Comparison of ENCODE assay signal across 8 mouse cellular contexts in genomic region chr10:111506926-111507459, GRCm38 (mm10). TPM values are rescaled to one million over a fixed set of nuclear protein-coding genes. Genes with fewer than 3 reads are reported as not detected.
A peak's percentile ranks its signal among the peaks of the same experiment; 100 is the strongest.
DNase-seq lines count a peak whose midpoint lies in the region; ATAC-seq lines count a peak whose summit lies in the region.

No protein-coding gene starts in this region.

- peak overlapping the region; percentile 57 for H3K4me3 ChIP-seq in neural tube, embryonic 11.5 days (ENCODE audit: low read depth, low read length)
- H3K4me3 ChIP-seq in forebrain, embryonic 11.5 days (ENCODE audit: low read depth, low read length) = peak overlapping the region; percentile 68
- H3K4me3 ChIP-seq in macrophage (ENCODE audit: inconsistent target) = peak overlapping the region; percentile 59

- H3K27ac ChIP-seq in neural tube, embryonic 11.5 days (ENCODE audit: low read depth, low read length) = peak overlapping the region; percentile 86
- H3K27ac ChIP-seq in forebrain, embryonic 11.5 days (ENCODE audit: low read depth, low read length) = peak overlapping the region; percentile 64
- peak overlapping the region; percentile 22 for H3K27ac ChIP-seq in macrophage

- H3K79me2 ChIP-seq in macrophage (ENCODE audit: inconsistent target) = no peaks in the 10 kb centered on the region; the same call in 1 of the 2 replicates

- H3K9me3 ChIP-seq in neural tube, embryonic 11.5 days (ENCODE audit: control insufficient read depth, low read length) = no peaks in the 10 kb centered on the region
- H3K9me3 ChIP-seq in forebrain, embryonic 11.5 days (ENCODE audit: control insufficient read depth, low read length) = no peaks in the 10 kb centered on the region

- ATAC-seq in neural tube, embryonic 11.5 days (ENCODE audit: insufficient read depth, low FRiP score, low TSS enrichment) = peak; percentile 33
- ATAC-seq in forebrain, embryonic 11.5 days (replicated peaks; ENCODE audit: low FRiP score) = peak; percentile 42

- H3K4me2 ChIP-seq in neural tube, embryonic 11.5 days (ENCODE audit: low read depth) = peak overlapping the region; percentile 55
- H3K4me2 ChIP-seq in forebrain, embryonic 11.5 days (ENCODE audit: low read depth, low read length, severe bottlenecking) = peak overlapping the region; percentile 95

- H3K4me1 ChIP-seq in neural tube, embryonic 11.5 days (ENCODE audit: control insufficient read depth, insufficient read depth, low read length) = peaks cover 9% of the 10 kb centered on the region; the same call in 1 of the 2 replicates
- 0 out of 2 replicates have a peak, but pooled peaks cover 2% of the 10 kb centered on the region for H3K4me1 ChIP-seq in forebrain, embryonic 11.5 days (replicated peaks; ENCODE audit: control insufficient read depth, insufficient read depth, low read length)

- no peaks in the 10 kb centered on the region for H3K36me3 ChIP-seq in neural tube, embryonic 11.5 days (ENCODE audit: control insufficient read depth, insufficient read depth, low read length)
- H3K36me3 ChIP-seq in forebrain, embryonic 11.5 days (ENCODE audit: control insufficient read depth, insufficient read depth, low read length) = no peaks in the 10 kb centered on the region
- H3K36me3 ChIP-seq in macrophage (ENCODE audit: inconsistent target) = no peaks in the 10 kb centered on the region

- peak; percentile 26 for DNase-seq in adrenal gland, adult 8-10 months
- DNase-seq in adrenal gland, postnatal 4 days (ENCODE audit: low spot score in 2 of 2) = no peak
- peak; percentile 64 for DNase-seq in neural tube, embryonic 11.5 days (ENCODE audit: low spot score)
- no peak for DNase-seq in neural tube, embryonic 10.5 days (ENCODE audit: extremely low spot score, low spot score)
- DNase-seq in forebrain, embryonic 11.5 days (ENCODE audit: low spot score) = peak; percentile 82
- DNase-seq in hindlimb bud, embryonic 11.5 days (ENCODE audit: extremely low spot score, low read depth, low spot score) = peak; percentile 12
- DNase-seq in adipocyte (ENCODE audit: low spot score) = no peak

- peak overlapping the region; percentile 77 for H3K9ac ChIP-seq in neural tube, embryonic 11.5 days (ENCODE audit: low read length)
- H3K9ac ChIP-seq in forebrain, embryonic 11.5 days (ENCODE audit: low read length) = peak overlapping the region; percentile 82

- no peaks in the 10 kb centered on the region for H3K27me3 ChIP-seq in neural tube, embryonic 11.5 days (ENCODE audit: control insufficient read depth, insufficient read depth, low read length)
- no peaks in the 10 kb centered on the region for H3K27me3 ChIP-seq in forebrain, embryonic 11.5 days (ENCODE audit: control insufficient read depth, insufficient read depth, low read length)

- whole genome bisulfite sequencing in neural tube, embryonic 11.5 days = under 1% methylated on average over 20 of the region's 23 CpGs
- under 1% methylated on average over 23 of the region's 23 CpGs for WGBS in forebrain, embryonic 11.5 days
- 1% methylated on average over 21 of the region's 23 CpGs for WGBS in macrophage (ENCODE audit: missing documents)

RNA-seq across cellular contexts. Expression of gene Phlda1, which starts 0.9 kb away (rescaled TPM):
- 100 to 1,000 TPM in 1 of 4 experiments, 10 to 100 TPM in 3; 57.2 to 195 (median 76.9) TPM for total RNA-seq in adrenal gland, adult 8-10 months (2022)
- total RNA-seq in adrenal gland, postnatal 4 days (2021) = 10 to 100 TPM; 44.5 to 46.8 TPM
- polyA plus RNA-seq in neural tube, embryonic 11.5 days (2014; fragmentation: Nextera tagmentation; extraction: Ambion mirVana) = 32.2 and 32.7 TPM in 2 replicates
- polyA plus RNA-seq in forebrain, embryonic 11.5 days (2014; fragmentation: Nextera tagmentation; extraction: Ambion mirVana) = 12.5 and 13.1 TPM in 2 replicates
- total RNA-seq in macrophage (2018; cell fraction: chromatin; rRNA removed) = 100 to 1,000 TPM in 1 of 26 experiments, 10 to 100 TPM in 11, 1 to 10 TPM in 14; 1.0 to 104 (median 7.6) TPM
- 10 to 100 TPM in 11 of 26 experiments, 1 to 10 TPM in 13, under 1 TPM in 2; 0.55 to 84.7 (median 5.9) TPM for total RNA-seq in macrophage (2018; cell fraction: cytosol; rRNA removed)
- 100 to 1,000 TPM in 2 of 26 experiments, 10 to 100 TPM in 13, 1 to 10 TPM in 10, under 1 TPM in 1; 0.83 to 132 (median 11.9) TPM for total RNA-seq in macrophage (2018; cell fraction: nucleus; rRNA removed)
- 1.2 to 6.7 TPM (median 2.1 TPM) in 3 replicates for polyA plus RNA-seq in macrophage (2018)

RNA-seq across cellular contexts. Expression of gene Nap1l1, which starts 34.0 kb away (rescaled TPM):
- total RNA-seq in adrenal gland, adult 8-10 months (2022) = 100 to 1,000 TPM; 120 to 143 (median 133) TPM
- 100 to 1,000 TPM; 213 to 250 TPM for total RNA-seq in adrenal gland, postnatal 4 days (2021)
- polyA plus RNA-seq in neural tube, embryonic 11.5 days (2014; fragmentation: Nextera tagmentation; extraction: Ambion mirVana) = 339 and 344 TPM in 2 replicates
- 399 and 441 TPM in 2 replicates for polyA plus RNA-seq in forebrain, embryonic 11.5 days (2014; fragmentation: Nextera tagmentation; extraction: Ambion mirVana)
- total RNA-seq in macrophage (2018; cell fraction: chromatin; rRNA removed) = 100 to 1,000 TPM in 6 of 26 experiments, 10 to 100 TPM in 20; 31.0 to 122 (median 62.7) TPM
- 100 to 1,000 TPM in 16 of 26 experiments, 10 to 100 TPM in 10; 81.5 to 151 (median 109) TPM for total RNA-seq in macrophage (2018; cell fraction: cytosol; rRNA removed)
- 100 to 1,000 TPM in 2 of 26 experiments, 10 to 100 TPM in 24; 36.7 to 168 (median 52.9) TPM for total RNA-seq in macrophage (2018; cell fraction: nucleus; rRNA removed)
- 135 to 333 TPM (median 303 TPM) in 3 replicates for polyA plus RNA-seq in macrophage (2018)

Comparison
In these comparisons a context has a peak if more than half of its experiments do, and no peak if none do; other contexts are left out.
1. DNase-seq: peak in adrenal gland, adult 8-10 months (single experiment), neural tube, embryonic 11.5 days (single experiment), forebrain, embryonic 11.5 days (single experiment) and hindlimb bud, embryonic 11.5 days (single experiment); none in adrenal gland, postnatal 4 days (0 of 2), neural tube, embryonic 10.5 days (single experiment) and adipocyte (single experiment).
2. H3K27ac ChIP-seq: peak in every context shown above with its lines; median percentile 86 in neural tube, embryonic 11.5 days; 64 in forebrain, embryonic 11.5 days; 22 in macrophage.
3. Peak in every context shown above with its lines, with median percentiles within 50 percentile points of each other: H3K4me3 ChIP-seq.